Mouse (Mus musculus) forebrain, embryonic 12.5 days (tissue): ENCODE data around the gene Jade3. TPM values are rescaled to one million over a fixed set of nuclear protein-coding genes. Genes with fewer than 3 reads are reported as not detected.
A peak's percentile ranks its signal among the peaks of the same experiment; 100 is the strongest.
"Not testable (repeated sequence)": the region's sequence is repeated elsewhere in the genome, so short reads cannot be mapped to it uniquely, and the experiment has no call there.

Source experiments
- ATAC-seq: fragments of 200-750 bp; cut with Nextera tagmentation; 2 replicates; pipeline ENCODE4 v1.8.0; 2017; ENCODE audit warnings: moderate TSS enrichment; ENCODE audit not compliant: low FRiP score
- H3K27ac ChIP-seq: fragments of 300-500 bp; sonication (generic); 2 replicates; pipeline ENCODE4 v1.5.1; 2016; ENCODE audit warnings: mild to moderate bottlenecking
- H3K27me3 ChIP-seq: fragments of 300-500 bp; sonication (generic); 2 replicates; pipeline ENCODE4 v1.6.1; 2016; ENCODE audit warnings: mild to moderate bottlenecking
- H3K36me3 ChIP-seq: fragments of 300-500 bp; sonication (generic); replicated peaks from 2 replicates; pipeline ENCODE4 v1.6.1; 2016; ENCODE audit warnings: mild to moderate bottlenecking
- H3K4me1 ChIP-seq: fragments of 300-500 bp; sonication (generic); 2 replicates; pipeline ENCODE4 v1.6.1; 2016
- H3K4me2 ChIP-seq: fragments of 300-500 bp; sonication (generic); 2 replicates; pipeline ENCODE4 v1.6.1; 2016; ENCODE audit warnings: mild to moderate bottlenecking, moderate library complexity
- H3K4me3 ChIP-seq: fragments of 300-500 bp; sonication (generic); replicated peaks from 2 replicates; pipeline ENCODE4 v1.5.1; 2016; ENCODE audit warnings: mild to moderate bottlenecking
- H3K9ac ChIP-seq: fragments of 300-500 bp; sonication (generic); 2 replicates; pipeline ENCODE4 v1.6.1; 2016; ENCODE audit warnings: mild to moderate bottlenecking
- H3K9me3 ChIP-seq: fragments of 300-500 bp; sonication (generic); 2 replicates; pipeline ENCODE4 v1.6.1; 2016
- WGBS: fragments of 180-500 bp; shearing (Covaris S2); methylation state at CpG from one replicate; pipeline ENCODE4 v1.1.7; 2016; 5-methylcytosine and 5-hydroxymethylcytosine counted together
- polyA plus RNA-seq: library from polyadenylated mRNA; unstranded; fragments of >200 nt; fragmentation: Nextera tagmentation; extraction: Ambion mirVana; gene quantifications from 2 replicates; pipeline ENCODE4 v1.2.1, GENCODE M21; 2016

The Jade3 gene
- 10.5 and 11.0 TPM in 2 replicates for polyA plus RNA-seq

- H3K9me3 ChIP-seq, result no peaks in the 10 kb centered on the region
- peak within 1 kb of the TSS; percentile 87 for H3K27ac ChIP-seq
- H3K4me2 ChIP-seq, result peak within 1 kb of the TSS; percentile 53
- WGBS, result 23% methylated on average over 44 of the region's 67 CpGs
- H3K27me3 ChIP-seq, result no peaks in the 10 kb centered on the region
- ATAC-seq, result peak; percentile 96
- peaks cover 5% of the 10 kb centered on the region; the same call in 1 of the 2 replicates for H3K4me1 ChIP-seq
- H3K36me3 ChIP-seq, result 0 out of 2 replicates have a peak, but pooled peaks cover 3% of the 10 kb centered on the region
- peak within 1 kb of the TSS; percentile 63 for H3K4me3 ChIP-seq
- peak within 1 kb of the TSS; percentile 74 for H3K9ac ChIP-seq
These were observed at the start of gene Jade3 for GRCm38 (mm10) chrX:20425140-20425838. TSS of gene Jade3 (plus strand) at chrX:20425688.

- ATAC-seq, result no peak; the same call in 1 of the 2 replicates
- WGBS, result 55% methylated on average over 7 of the region's 7 CpGs
- Histone ChIP-seq H3K4me1 (no peaks in the 10 kb centered on the region), H3K36me3 (no peaks in the 10 kb centered on the region; the same call in 1 of the 2 replicates), H3K27me3 (no peaks in the 10 kb centered on the region), H3K4me3 (no peak overlapping the region), H3K4me2 (no peak overlapping the region), H3K9me3 (no peaks in the 10 kb centered on the region), H3K27ac (no peak overlapping the region), H3K9ac (no peak overlapping the region)
These were observed 46.0 kb upstream of the Jade3 start for GRCm38 (mm10) chrX:20379347-20380014.

GRCm38 (mm10) chrX:20382260-20382659 lies 43.2 kb upstream of the Jade3 start:
- WGBS, result 86% methylated on average over 6 of the region's 6 CpGs
- no peak overlapping the region for H3K27ac ChIP-seq
- H3K9ac ChIP-seq, result no peak overlapping the region
- H3K4me3 ChIP-seq, result no peak overlapping the region
- H3K4me1 ChIP-seq, result no peaks in the 10 kb centered on the region
- H3K9me3 ChIP-seq, result no peaks in the 10 kb centered on the region
- no peak for ATAC-seq
- no peaks in the 10 kb centered on the region; the same call in 1 of the 2 replicates for H3K36me3 ChIP-seq
- no peaks in the 10 kb centered on the region for H3K27me3 ChIP-seq
- H3K4me2 ChIP-seq, result no peak overlapping the region

- Histone ChIP-seq H3K4me3 (no peak overlapping the region), H3K27ac (no peak overlapping the region), H3K9ac (no peak overlapping the region), H3K27me3 (no peaks in the 10 kb centered on the region), H3K9me3 (no peaks in the 10 kb centered on the region), H3K4me1 (no peaks in the 10 kb centered on the region), H3K36me3 (no peaks in the 10 kb centered on the region; the same call in 1 of the 2 replicates), H3K4me2 (no peak overlapping the region)
- no peak for ATAC-seq
- 83% methylated on average over 3 of the region's 3 CpGs for WGBS
These were observed 38.5 kb upstream of the Jade3 start for GRCm38 (mm10) chrX:20387006-20387405.

- not testable (repeated sequence) for H3K27ac ChIP-seq, H3K9me3 ChIP-seq, H3K4me2 ChIP-seq, H3K27me3 ChIP-seq, H3K4me1 ChIP-seq, H3K36me3 ChIP-seq, ATAC-seq, H3K9ac ChIP-seq, H3K4me3 ChIP-seq
- 96% methylated on average over 9 of the region's 9 CpGs for WGBS
These were observed 33.5 kb upstream of the Jade3 start for GRCm38 (mm10) chrX:20391964-20392363.

GRCm38 (mm10) chrX:20392942-20393341 lies 32.5 kb upstream of the Jade3 start:
- no peak overlapping the region for H3K27ac ChIP-seq
- H3K27me3 ChIP-seq, result no peaks in the 10 kb centered on the region
- no peaks in the 10 kb centered on the region for H3K36me3 ChIP-seq
- no peak overlapping the region for H3K9ac ChIP-seq
- H3K9me3 ChIP-seq, result no peaks in the 10 kb centered on the region
- no peak overlapping the region for H3K4me2 ChIP-seq
- 77% methylated on average over 3 of the region's 3 CpGs for WGBS
- H3K4me3 ChIP-seq, result no peak overlapping the region
- no peaks in the 10 kb centered on the region for H3K4me1 ChIP-seq
- ATAC-seq, result no peak

- H3K9ac ChIP-seq, result no peak overlapping the region
- H3K4me1 ChIP-seq, result no peaks in the 10 kb centered on the region
- no peaks in the 10 kb centered on the region for H3K27me3 ChIP-seq
- H3K27ac ChIP-seq, result no peak overlapping the region
- H3K9me3 ChIP-seq, result no peaks in the 10 kb centered on the region
- no peak overlapping the region for H3K4me2 ChIP-seq
- no peak for ATAC-seq
- H3K36me3 ChIP-seq, result no peaks in the 10 kb centered on the region
- H3K4me3 ChIP-seq, result no peak overlapping the region
- 73% methylated on average over 4 of the region's 4 CpGs for whole genome bisulfite sequencing
These were observed 21.4 kb upstream of the Jade3 start for GRCm38 (mm10) chrX:20404068-20404467.

- Histone ChIP-seq H3K9ac (no peak overlapping the region), H3K9me3 (no peaks in the 10 kb centered on the region), H3K36me3 (no peaks in the 10 kb centered on the region), H3K4me1 (no peaks in the 10 kb centered on the region), H3K4me2 (no peak overlapping the region), H3K27me3 (no peaks in the 10 kb centered on the region), H3K4me3 (no peak overlapping the region), H3K27ac (no peak overlapping the region)
- WGBS, result 92% methylated on average over 2 of the region's 2 CpGs
- no peak for ATAC-seq
These were observed 18.6 kb upstream of the Jade3 start for GRCm38 (mm10) chrX:20406909-20407308.

- no peaks in the 10 kb centered on the region for H3K4me1 ChIP-seq
- H3K9ac ChIP-seq, result no peak overlapping the region
- no peak for ATAC-seq
- 80% methylated on average over 2 of the region's 2 CpGs for WGBS
- H3K4me2 ChIP-seq, result no peak overlapping the region
- no peaks in the 10 kb centered on the region for H3K9me3 ChIP-seq
- H3K4me3 ChIP-seq, result no peak overlapping the region
- no peaks in the 10 kb centered on the region for H3K27me3 ChIP-seq
- no peak overlapping the region for H3K27ac ChIP-seq
- no peaks in the 10 kb centered on the region for H3K36me3 ChIP-seq
These were observed 17.8 kb upstream of the Jade3 start for GRCm38 (mm10) chrX:20407676-20408075.

GRCm38 (mm10) chrX:20411382-20411781 lies 14.1 kb upstream of the Jade3 start:
- WGBS, result 78% methylated on average over 4 of the region's 4 CpGs
- H3K4me3 ChIP-seq, result no peak overlapping the region
- no peaks in the 10 kb centered on the region for H3K9me3 ChIP-seq
- no peaks in the 10 kb centered on the region for H3K27me3 ChIP-seq
- ATAC-seq, result no peak
- no peaks in the 10 kb centered on the region for H3K36me3 ChIP-seq
- no peak overlapping the region for H3K27ac ChIP-seq
- no peak overlapping the region for H3K9ac ChIP-seq
- no peaks in the 10 kb centered on the region for H3K4me1 ChIP-seq
- H3K4me2 ChIP-seq, result no peak overlapping the region

GRCm38 (mm10) chrX:20412221-20412620 lies 13.3 kb upstream of the Jade3 start:
- no peaks in the 10 kb centered on the region for H3K27me3 ChIP-seq

GRCm38 (mm10) chrX:20414885-20415622 lies 10.4 kb upstream of the Jade3 start:
- Histone ChIP-seq H3K9ac (no peak overlapping the region), H3K9me3 (no peaks in the 10 kb centered on the region), H3K36me3 (no peaks in the 10 kb centered on the region), H3K4me1 (no peaks in the 10 kb centered on the region), H3K27me3 (no peaks in the 10 kb centered on the region), H3K4me3 (no peak overlapping the region), H3K27ac (no peak overlapping the region), H3K4me2 (no peak overlapping the region)
- 64% methylated on average over 10 of the region's 10 CpGs for WGBS
- ATAC-seq, result no peak

More at GRCm38 (mm10) chrX:20412221-20412620, 13.3 kb upstream of the Jade3 start:
- H3K4me1 ChIP-seq, result no peaks in the 10 kb centered on the region
- no peak for ATAC-seq
- no peak overlapping the region for H3K4me2 ChIP-seq
- H3K9ac ChIP-seq, result no peak overlapping the region
- no peak overlapping the region for H3K4me3 ChIP-seq
- H3K9me3 ChIP-seq, result no peaks in the 10 kb centered on the region
- no peaks in the 10 kb centered on the region for H3K36me3 ChIP-seq
- 78% methylated on average over 3 of the region's 3 CpGs for WGBS
- H3K27ac ChIP-seq, result no peak overlapping the region
